Mouse (Mus musculus) regulatory T cell (primary cell): ENCODE results near the gene Ntng2.

Experiments used
- in situ Hi-C: fragments of 300-600 bp; cut with MboI, MseI; formaldehyde crosslinking; loops from one replicate; pipeline ENCODE4 v1.15.1; 2025; ENCODE audit warnings: high pct_unique_total_duplicates

Gene Ntng2

GRCm38 (mm10) chr2:29252599-29253204 is at the start of gene Ntng2:
Gene Ntng2 (minus strand): TSS chr2:29253005.
- in situ Hi-C loops = no loop called here

- in situ Hi-C loops = no loop called here
Measured at GRCm38 (mm10) chr2:29295557-29295956, 42.8 kb upstream of the Ntng2 start.

- in situ Hi-C loops = no loop called here
Measured at GRCm38 (mm10) chr2:29287651-29288050, 34.8 kb upstream of the Ntng2 start.

- in situ Hi-C loops = loop anchor here (5.0 kb wide), 1 partner anchor 45 kb away; no protein-coding TSS in a partner anchor
Measured at GRCm38 (mm10) chr2:29277703-29278121, 24.9 kb upstream of the Ntng2 start.

GRCm38 (mm10) chr2:29271803-29272518 is 19.2 kb upstream of the Ntng2 start:
- in situ Hi-C loops = no loop called here

- in situ Hi-C loops = no loop called here
Measured at GRCm38 (mm10) chr2:29271098-29271497, 18.3 kb upstream of the Ntng2 start.

GRCm38 (mm10) chr2:29266810-29267209 is 14.0 kb upstream of the Ntng2 start:
- in situ Hi-C loops = no loop called here

- in situ Hi-C loops = no loop called here
Measured at GRCm38 (mm10) chr2:29262436-29262915, 9.7 kb upstream of the Ntng2 start.

GRCm38 (mm10) chr2:29261126-29261525 is 8.3 kb upstream of the Ntng2 start:
- in situ Hi-C loops = no loop called here

- in situ Hi-C loops = no loop called here
Measured at GRCm38 (mm10) chr2:29253205-29253865, 530 bp upstream of the Ntng2 start.

- in situ Hi-C loops = no loop called here
Measured at GRCm38 (mm10) chr2:29252059-29252598, 676 bp downstream of the Ntng2 start.

GRCm38 (mm10) chr2:29251095-29252058 is 1.4 kb downstream of the Ntng2 start:
- in situ Hi-C loops = no loop called here

- in situ Hi-C loops = no loop called here
Measured at GRCm38 (mm10) chr2:29250263-29251094, 2.3 kb downstream of the Ntng2 start.

GRCm38 (mm10) chr2:29249852-29250251 is 3.0 kb downstream of the Ntng2 start:
- in situ Hi-C loops = no loop called here

GRCm38 (mm10) chr2:29248551-29248950 is 4.3 kb downstream of the Ntng2 start:
- in situ Hi-C loops = no loop called here

- in situ Hi-C loops = no loop called here
Measured at GRCm38 (mm10) chr2:29247386-29247785, 5.4 kb downstream of the Ntng2 start.

- in situ Hi-C loops = no loop called here
Measured at GRCm38 (mm10) chr2:29246891-29247290, 5.9 kb downstream of the Ntng2 start.

- in situ Hi-C loops = no loop called here
Measured at GRCm38 (mm10) chr2:29246275-29246674, 6.5 kb downstream of the Ntng2 start.

GRCm38 (mm10) chr2:29245341-29245779 is 7.4 kb downstream of the Ntng2 start:
- in situ Hi-C loops = no loop called here

GRCm38 (mm10) chr2:29239329-29239728 is 13.5 kb downstream of the Ntng2 start:
- in situ Hi-C loops = no loop called here
